Mouse (Mus musculus): ENCODE measurements around the gene Slirp. TPM values are rescaled to one million over a fixed set of nuclear protein-coding genes. Genes with fewer than 3 reads are reported as not detected.

Slirp gene
- polyA plus RNA-seq, 1 experiment from 2014 or later = 269 TPM

DNA sequence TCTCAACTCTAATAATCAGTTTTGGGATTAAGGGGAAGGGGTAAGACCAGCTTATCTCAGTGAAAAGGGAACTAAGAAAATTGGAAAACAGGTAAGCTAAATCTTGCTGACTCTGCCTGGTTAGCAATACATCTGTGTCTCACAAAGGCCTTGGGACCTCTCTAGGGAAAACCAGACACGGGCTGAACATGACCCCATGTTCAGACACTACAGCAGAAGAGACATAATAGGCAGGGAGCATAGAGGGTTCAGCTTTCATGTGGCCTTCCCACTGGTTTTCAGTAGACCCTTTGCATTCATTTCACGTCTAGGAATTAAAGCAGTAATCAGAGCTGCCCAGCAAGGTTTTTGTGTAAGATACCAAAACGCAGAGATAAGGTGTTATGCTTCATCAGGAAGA is 19.2 kb upstream of the Slirp start:
- ATAC-seq (ENCODE audit: low FRiP score, low TSS enrichment) = no peak
- Histone ChIP-seq H3K9ac (ENCODE audit: low read depth, low read length) (no peak overlapping the region), H3K9me3 (ENCODE audit: control insufficient read depth, low read length) (no peaks in the 10 kb centered on the region), H3K27ac (ENCODE audit: low read depth, low read length) (no peak overlapping the region), H3K36me3 (ENCODE audit: control insufficient read depth, insufficient read depth, low read length) (peaks cover 47% of the 10 kb centered on the region), H3K4me1 (ENCODE audit: control insufficient read depth, insufficient read depth, low read length) (no peaks in the 10 kb centered on the region), H3K4me2 (replicated peaks; ENCODE audit: low read depth, low read length) (no peak overlapping the region), H3K4me3 (ENCODE audit: low read length) (no peak overlapping the region), H3K27me3 (ENCODE audit: control insufficient read depth, insufficient read depth, low read length) (no peaks in the 10 kb centered on the region)
- 48% methylated on average over 3 of the region's 3 CpGs for WGBS

GRCm38 (mm10) chr12:87426354-87427031 is 17.2 kb upstream of the Slirp start:
- Histone ChIP-seq H3K27me3 (ENCODE audit: control insufficient read depth, insufficient read depth, low read length) (no peaks in the 10 kb centered on the region), H3K36me3 (ENCODE audit: control insufficient read depth, insufficient read depth, low read length) (peaks cover 67% of the 10 kb centered on the region), H3K4me3 (ENCODE audit: low read length) (no peak overlapping the region), H3K4me2 (replicated peaks; ENCODE audit: low read depth, low read length) (no peak overlapping the region), H3K27ac (ENCODE audit: low read depth, low read length) (no peak overlapping the region), H3K4me1 (ENCODE audit: control insufficient read depth, insufficient read depth, low read length) (no peaks in the 10 kb centered on the region), H3K9me3 (ENCODE audit: control insufficient read depth, low read length) (no peaks in the 10 kb centered on the region), H3K9ac (ENCODE audit: low read depth, low read length) (no peak overlapping the region)
- WGBS = 89% methylated on average over 5 of the region's 5 CpGs
- ATAC-seq (ENCODE audit: low FRiP score, low TSS enrichment) = no peak

DNA sequence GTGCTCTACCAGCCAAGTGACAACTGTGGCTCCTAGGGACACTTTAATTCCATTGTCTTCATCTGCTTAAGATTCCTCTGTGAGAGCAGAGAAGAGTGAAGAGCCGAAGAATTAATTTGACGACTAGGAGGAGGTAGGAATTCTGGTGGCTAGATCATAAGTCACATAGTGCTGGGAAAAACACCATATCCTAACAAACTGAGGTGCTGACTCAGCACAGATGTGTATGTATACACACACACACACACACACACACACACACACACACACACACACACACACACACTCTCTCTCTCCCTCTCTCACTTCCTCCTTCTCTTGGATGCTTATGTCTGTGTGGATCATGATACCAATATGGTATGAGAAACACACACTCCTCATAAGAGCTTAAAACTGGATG is 15.4 kb upstream of the Slirp start:
- H3K4me2 ChIP-seq (replicated peaks; ENCODE audit: low read depth, low read length) = no peak overlapping the region
- no peak overlapping the region for H3K9ac ChIP-seq (ENCODE audit: low read depth, low read length)
- H3K36me3 ChIP-seq (ENCODE audit: control insufficient read depth, insufficient read depth, low read length) = peaks cover 79% of the 10 kb centered on the region
- H3K9me3 ChIP-seq (ENCODE audit: control insufficient read depth, low read length) = no peaks in the 10 kb centered on the region
- no peak overlapping the region for H3K27ac ChIP-seq (ENCODE audit: low read depth, low read length)
- no peak overlapping the region for H3K4me3 ChIP-seq (ENCODE audit: low read length)
- H3K4me1 ChIP-seq (ENCODE audit: control insufficient read depth, insufficient read depth, low read length) = no peaks in the 10 kb centered on the region
- no peaks in the 10 kb centered on the region for H3K27me3 ChIP-seq (ENCODE audit: control insufficient read depth, insufficient read depth, low read length)
- ATAC-seq (ENCODE audit: low FRiP score, low TSS enrichment) = no peak
- 86% methylated on average over 2 of the region's 2 CpGs for WGBS

DNA sequence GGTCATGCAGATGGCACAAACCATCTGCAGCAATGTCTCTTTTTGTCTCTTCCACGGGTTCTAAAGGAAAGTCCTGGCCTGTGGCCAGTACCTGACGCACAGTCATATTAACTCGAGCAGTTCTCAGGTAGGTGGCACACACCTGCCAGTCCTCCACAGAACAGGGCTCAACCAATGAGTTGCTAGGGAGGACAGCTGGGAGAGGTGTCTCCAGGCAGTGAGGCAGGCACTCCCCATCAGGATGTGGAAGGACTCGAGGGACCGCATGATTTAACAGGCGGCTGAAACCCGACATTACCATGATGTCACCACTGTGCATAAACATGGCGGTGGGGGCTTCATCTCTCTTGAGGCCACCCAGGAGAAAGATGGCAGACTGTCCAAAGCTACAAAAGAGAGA is 14.8 kb upstream of the Slirp start:
- Histone ChIP-seq H3K4me3 (ENCODE audit: low read length) (no peak overlapping the region), H3K4me1 (ENCODE audit: control insufficient read depth, insufficient read depth, low read length) (no peaks in the 10 kb centered on the region), H3K9me3 (ENCODE audit: control insufficient read depth, low read length) (no peaks in the 10 kb centered on the region), H3K27ac (ENCODE audit: low read depth, low read length) (no peak overlapping the region), H3K9ac (ENCODE audit: low read depth, low read length) (no peak overlapping the region), H3K27me3 (ENCODE audit: control insufficient read depth, insufficient read depth, low read length) (no peaks in the 10 kb centered on the region), H3K4me2 (replicated peaks; ENCODE audit: low read depth, low read length) (no peak overlapping the region), H3K36me3 (ENCODE audit: control insufficient read depth, insufficient read depth, low read length) (peaks cover 81% of the 10 kb centered on the region)
- WGBS = 83% methylated on average over 8 of the region's 8 CpGs
- ATAC-seq (ENCODE audit: low FRiP score, low TSS enrichment) = no peak

DNA sequence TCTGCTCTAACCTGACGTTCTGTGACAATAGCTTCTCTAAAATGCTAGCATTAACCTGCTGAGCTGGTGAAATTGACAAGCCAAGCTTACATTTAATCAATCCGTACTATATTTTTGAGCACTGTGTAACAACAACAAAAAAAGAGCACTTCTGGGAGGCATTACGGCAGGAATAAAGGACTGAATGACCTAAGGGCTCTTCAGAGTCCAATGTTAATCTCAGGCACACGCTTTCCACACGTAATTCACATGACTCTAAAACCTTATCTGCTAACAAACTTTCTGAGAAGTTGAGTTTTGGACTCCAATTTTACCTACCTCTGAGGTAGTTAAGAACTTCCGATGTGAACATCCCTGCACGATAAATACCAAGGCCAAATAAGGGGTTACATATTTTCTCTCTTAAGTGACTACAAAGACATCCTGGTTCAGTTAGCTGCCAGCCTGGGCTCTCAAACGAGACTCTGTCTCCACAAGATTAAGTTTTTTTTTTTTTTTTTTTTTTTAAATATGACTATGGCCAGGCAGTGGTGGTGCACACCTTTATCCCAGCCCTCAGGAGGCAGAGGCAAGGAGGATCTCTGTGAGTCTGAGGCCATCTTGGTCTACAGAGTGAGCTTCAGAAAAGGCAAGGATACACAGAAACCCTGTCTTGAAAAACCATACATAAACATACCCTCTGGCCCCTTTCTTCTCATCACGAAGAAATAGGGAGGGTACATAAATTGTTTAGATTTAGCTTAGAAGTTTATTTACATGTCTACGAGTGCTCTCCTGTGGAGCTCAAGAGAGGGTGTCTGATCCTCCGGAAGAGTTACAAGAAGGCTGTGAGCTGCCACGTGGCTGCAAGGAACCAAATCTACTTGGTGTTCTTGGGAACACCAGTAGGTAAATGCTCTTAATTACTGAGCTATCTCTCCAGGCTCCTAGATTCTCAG is 1.2 kb upstream of the Slirp start:
- Histone ChIP-seq H3K9ac (ENCODE audit: low read depth, low read length) (peak overlapping the region; percentile 97), H3K27me3 (ENCODE audit: control insufficient read depth, insufficient read depth, low read length) (no peaks in the 10 kb centered on the region), H3K4me2 (replicated peaks; ENCODE audit: low read depth, low read length) (peak overlapping the region; percentile 73), H3K9me3 (ENCODE audit: control insufficient read depth, low read length) (no peaks in the 10 kb centered on the region), H3K36me3 (ENCODE audit: control insufficient read depth, insufficient read depth, low read length) (peaks cover 56% of the 10 kb centered on the region), H3K27ac (ENCODE audit: low read depth, low read length) (peak overlapping the region; percentile 89; the same call in 1 of the 2 replicates), H3K4me1 (ENCODE audit: control insufficient read depth, insufficient read depth, low read length) (peaks cover 15% of the 10 kb centered on the region), H3K4me3 (ENCODE audit: low read length) (peak overlapping the region; percentile 100)
- WGBS = 23% methylated on average over 12 of the region's 12 CpGs
- no peak for ATAC-seq (ENCODE audit: low FRiP score, low TSS enrichment)

DNA sequence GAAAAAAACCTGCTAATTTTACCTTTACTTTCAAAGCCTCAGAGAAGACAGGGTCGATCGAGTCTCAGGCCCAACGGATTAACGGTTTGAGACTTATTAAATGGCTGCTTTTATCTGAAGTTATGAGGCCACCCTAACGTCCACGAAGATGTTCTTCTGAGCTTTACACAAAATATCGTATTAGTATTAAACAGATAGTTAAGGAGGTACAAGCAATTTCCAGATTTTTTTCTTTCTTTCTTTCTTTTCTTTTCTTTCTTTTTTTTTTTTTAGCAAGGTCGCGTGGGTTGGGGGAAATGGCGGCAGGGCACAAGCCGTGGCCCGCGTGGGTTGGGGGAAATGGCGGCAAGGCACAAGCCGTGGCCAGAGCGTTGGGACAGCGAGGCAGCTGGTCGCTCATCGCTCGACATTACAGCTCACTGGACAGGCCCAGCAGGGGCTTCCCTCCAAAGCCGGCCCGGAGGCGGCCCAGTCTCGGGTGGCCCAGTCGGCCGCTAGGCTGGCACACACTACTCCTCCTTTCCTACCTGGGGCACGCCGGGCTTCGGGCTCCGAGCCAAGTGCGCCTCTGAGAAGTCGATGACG is 489 bp upstream of the Slirp start:
- no peaks in the 10 kb centered on the region for H3K9me3 ChIP-seq (ENCODE audit: control insufficient read depth, low read length)
- peak overlapping the region; percentile 100 for H3K4me3 ChIP-seq (ENCODE audit: low read length)
- peak overlapping the region; percentile 89 for H3K27ac ChIP-seq (ENCODE audit: low read depth, low read length)
- H3K4me1 ChIP-seq (ENCODE audit: control insufficient read depth, insufficient read depth, low read length) = peaks cover 15% of the 10 kb centered on the region
- peak overlapping the region; percentile 97 for H3K9ac ChIP-seq (ENCODE audit: low read depth, low read length)
- WGBS = under 1% methylated on average over 33 of the region's 33 CpGs
- no peaks in the 10 kb centered on the region for H3K27me3 ChIP-seq (ENCODE audit: control insufficient read depth, insufficient read depth, low read length)
- H3K36me3 ChIP-seq (ENCODE audit: control insufficient read depth, insufficient read depth, low read length) = peaks cover 56% of the 10 kb centered on the region
- ATAC-seq (ENCODE audit: low FRiP score, low TSS enrichment) = peak; percentile 86
- H3K4me2 ChIP-seq (replicated peaks; ENCODE audit: low read depth, low read length) = peak overlapping the region; percentile 73

- no peak overlapping the region for H3K27ac ChIP-seq (ENCODE audit: low read depth, low read length)
- peaks cover 15% of the 10 kb centered on the region for H3K4me1 ChIP-seq (ENCODE audit: control insufficient read depth, insufficient read depth, low read length)
- 5% methylated on average over 16 of the region's 16 CpGs for WGBS
- peak overlapping the region; percentile 97 for H3K9ac ChIP-seq (ENCODE audit: low read depth, low read length)
- H3K4me2 ChIP-seq (replicated peaks; ENCODE audit: low read depth, low read length) = peak overlapping the region; percentile 73
- H3K9me3 ChIP-seq (ENCODE audit: control insufficient read depth, low read length) = no peaks in the 10 kb centered on the region
- 0 out of 2 replicates have a peak, but pooled peaks have one; percentile 4 for ATAC-seq (ENCODE audit: low FRiP score, low TSS enrichment)
- H3K27me3 ChIP-seq (ENCODE audit: control insufficient read depth, insufficient read depth, low read length) = no peaks in the 10 kb centered on the region
- peak overlapping the region; percentile 100 for H3K4me3 ChIP-seq (ENCODE audit: low read length)
- peaks cover 55% of the 10 kb centered on the region for H3K36me3 ChIP-seq (ENCODE audit: control insufficient read depth, insufficient read depth, low read length)
Measured at GRCm38 (mm10) chr12:87444211-87444610, 515 bp downstream of the Slirp start.

DNA sequence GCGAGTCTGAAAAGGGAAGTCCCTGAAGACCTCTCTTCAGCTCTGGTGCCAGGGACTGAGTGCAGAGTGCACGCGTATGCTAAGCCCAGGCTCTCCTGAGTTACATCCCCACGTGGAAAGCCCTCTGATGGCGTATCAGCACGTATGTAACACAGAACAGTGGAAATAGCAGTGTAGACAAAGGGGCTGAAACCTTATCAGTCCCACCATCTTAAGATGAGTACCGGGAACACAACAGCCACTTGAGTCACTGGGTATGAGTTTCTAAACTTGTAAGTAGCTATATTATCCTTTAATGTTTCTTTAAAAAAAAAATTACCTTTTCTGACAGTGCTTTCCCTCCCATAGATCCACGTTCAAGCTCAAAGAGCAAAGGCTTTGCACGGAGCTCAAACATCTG is 5.8 kb downstream of the Slirp start:
- peaks cover 78% of the 10 kb centered on the region for H3K36me3 ChIP-seq (ENCODE audit: control insufficient read depth, insufficient read depth, low read length)
- peaks cover 6% of the 10 kb centered on the region; the same call in 1 of the 2 replicates for H3K4me1 ChIP-seq (ENCODE audit: control insufficient read depth, insufficient read depth, low read length)
- no peaks in the 10 kb centered on the region for H3K27me3 ChIP-seq (ENCODE audit: control insufficient read depth, insufficient read depth, low read length)
- no peak overlapping the region for H3K9ac ChIP-seq (ENCODE audit: low read depth, low read length)
- no peak overlapping the region for H3K27ac ChIP-seq (ENCODE audit: low read depth, low read length)
- H3K4me3 ChIP-seq (ENCODE audit: low read length) = no peak overlapping the region
- no peaks in the 10 kb centered on the region for H3K9me3 ChIP-seq (ENCODE audit: control insufficient read depth, low read length)
- no peak for ATAC-seq (ENCODE audit: low FRiP score, low TSS enrichment)
- WGBS = 96% methylated on average over 9 of the region's 9 CpGs
- H3K4me2 ChIP-seq (replicated peaks; ENCODE audit: low read depth, low read length) = no peak overlapping the region

Data from kidney, embryonic 14.5 days (tissue).